Mouse (Mus musculus) embryonic facial prominence, embryonic 11.5 days (tissue): ENCODE measurements around the gene Ubxn11. TPM values are rescaled to one million over a fixed set of nuclear protein-coding genes. Genes with fewer than 3 reads are reported as not detected.

Experiments
- ATAC-seq: fragments of 200-750 bp; cut with Nextera tagmentation; replicated peaks from 2 replicates; pipeline ENCODE4 v1.8.0; 2017; ENCODE audit warnings: low read depth; ENCODE audit not compliant: insufficient number of reproducible peaks, low FRiP score, low TSS enrichment
- DNase-seq: peaks from one replicate; pipeline ENCODE4 v3.0.0-alpha.2; 2015; ENCODE audit warnings: low spot score
- H3K27ac ChIP-seq: fragments of 300-500 bp; sonication (generic); replicated peaks from 2 replicates; pipeline ENCODE4 v1.5.1; 2014; ENCODE audit warnings: mild to moderate bottlenecking, low read depth, low read length, control low read depth
- H3K27me3 ChIP-seq: fragments of 300-500 bp; sonication (generic); 2 replicates; pipeline ENCODE4 v1.6.1; 2014; ENCODE audit warnings: mild to moderate bottlenecking, low read length, moderate library complexity, mixed read lengths; ENCODE audit not compliant: control insufficient read depth, insufficient read depth
- H3K36me3 ChIP-seq: fragments of 300-500 bp; sonication (generic); replicated peaks from 2 replicates; pipeline ENCODE4 v1.6.1; 2014; ENCODE audit warnings: low read depth, mild to moderate bottlenecking, low read length, moderate library complexity, mixed read lengths; ENCODE audit not compliant: control insufficient read depth, insufficient read depth
- H3K4me1 ChIP-seq: fragments of 300-500 bp; sonication (generic); 2 replicates; pipeline ENCODE4 v1.6.1; 2014; ENCODE audit warnings: low read length, mixed read lengths; ENCODE audit not compliant: control insufficient read depth, insufficient read depth
- H3K4me2 ChIP-seq: fragments of 300-500 bp; sonication (generic); 2 replicates; pipeline ENCODE4 v1.6.1; 2014; ENCODE audit warnings: low read depth, mild to moderate bottlenecking, control low read depth, low read length, moderate library complexity
- H3K4me3 ChIP-seq: fragments of 300-500 bp; sonication (generic); 2 replicates; pipeline ENCODE4 v1.5.1; 2014; ENCODE audit warnings: low read depth, low read length, control low read depth
- H3K9ac ChIP-seq: fragments of 300-500 bp; sonication (generic); replicated peaks from 2 replicates; pipeline ENCODE4 v1.6.1; 2014; ENCODE audit warnings: mild to moderate bottlenecking, control low read depth, low read length
- H3K9me3 ChIP-seq: fragments of 300-500 bp; sonication (generic); replicated peaks from 2 replicates; pipeline ENCODE4 v1.6.1; 2016; ENCODE audit warnings: mild to moderate bottlenecking, low read length, inconsistent platforms, mixed read lengths; ENCODE audit not compliant: control insufficient read depth
- WGBS: fragments of 180-500 bp; shearing (Covaris S2); extraction: QIAGEN DNeasy Blood & Tissue Kit; methylation state at CpG from one replicate; pipeline ENCODE4 v1.1.7; 2014; 5-methylcytosine and 5-hydroxymethylcytosine counted together
- polyA plus RNA-seq: library from polyadenylated mRNA; unstranded; fragments of >200 nt; fragmentation: Nextera tagmentation; extraction: Ambion mirVana; gene quantifications from 2 replicates; pipeline ENCODE4 v1.2.1, GENCODE M21; 2014

The Ubxn11 gene
- polyA plus RNA-seq, 1 experiment from 2014 or later = 5.7 TPM

DNA sequence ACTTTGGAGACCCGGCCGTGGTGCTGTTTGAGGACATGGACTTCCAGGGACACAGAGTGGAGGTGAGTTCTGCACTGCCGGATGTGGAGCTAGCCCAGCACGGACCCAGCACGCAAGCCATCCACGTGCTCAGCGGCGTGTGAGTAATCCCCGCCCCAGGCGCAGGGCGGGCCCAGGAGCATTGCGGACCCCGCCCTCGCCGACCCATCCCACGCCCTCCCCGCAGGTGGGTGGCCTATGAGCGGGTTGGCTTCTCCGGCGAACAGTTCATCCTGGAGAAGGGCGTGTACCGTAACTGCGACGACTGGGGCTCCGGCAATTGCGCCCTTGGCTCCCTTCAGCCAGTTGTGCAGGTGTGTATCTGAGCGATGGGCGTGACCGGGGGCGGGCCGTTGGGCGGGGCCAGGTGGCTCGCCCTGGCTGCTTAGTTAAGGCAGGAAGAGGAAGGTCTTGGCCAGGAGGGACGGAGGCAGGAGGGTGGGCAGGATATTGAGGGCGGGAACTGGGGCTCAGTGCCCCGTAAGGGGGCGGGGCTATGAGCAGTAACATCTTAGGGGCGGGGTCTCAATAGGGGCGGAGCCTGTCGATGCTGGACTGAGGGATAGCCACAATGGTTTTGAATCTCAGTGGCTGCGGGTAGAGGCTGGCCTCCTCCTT, 20.5 kb upstream of the Ubxn11 start:
- Histone ChIP-seq H3K27ac (no peak overlapping the region), H3K9ac (peak overlapping the region; percentile 3; the same call in 1 of the 2 replicates), H3K27me3 (peaks cover 2% of the 10 kb centered on the region; the same call in 1 of the 2 replicates), H3K4me1 (no peaks in the 10 kb centered on the region), H3K9me3 (no peaks in the 10 kb centered on the region), H3K4me2 (peak overlapping the region; percentile 65), H3K36me3 (no peaks in the 10 kb centered on the region), H3K4me3 (peak overlapping the region; percentile 41)
- under 1% methylated on average over 41 of the region's 41 CpGs for WGBS
- ATAC-seq (peak; percentile 78), DNase-seq (peak; percentile 85)

DNA sequence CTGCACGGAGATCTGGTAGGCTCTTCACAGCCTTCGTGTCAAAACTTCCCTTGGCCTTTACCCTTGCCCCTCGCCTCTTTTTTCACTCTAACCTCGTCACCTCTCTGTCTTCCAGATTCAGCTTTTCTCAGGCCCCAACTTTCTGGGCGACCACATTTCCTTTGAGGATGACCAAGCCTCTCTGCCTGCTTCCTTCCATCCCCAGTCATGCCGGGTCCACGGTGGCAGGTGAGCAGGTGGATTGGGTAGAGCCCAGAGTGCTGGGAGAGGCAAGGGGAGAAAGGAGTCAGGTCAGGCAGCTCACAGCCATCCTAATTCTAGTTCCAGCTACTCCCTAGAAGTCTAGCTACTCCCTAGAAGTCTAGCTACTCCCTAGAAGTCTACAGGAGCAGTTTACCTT, 19.9 kb upstream of the Ubxn11 start:
- H3K9ac ChIP-seq = 0 out of 2 replicates have a peak overlapping the region, but pooled peaks have one; percentile 32
- no peaks in the 10 kb centered on the region for H3K4me1 ChIP-seq
- peaks cover 2% of the 10 kb centered on the region; the same call in 1 of the 2 replicates for H3K27me3 ChIP-seq
- WGBS = 10% methylated on average over 7 of the region's 7 CpGs
- peak overlapping the region; percentile 65 for H3K4me2 ChIP-seq
- DNase-seq (no peak), ATAC-seq (no peak)
- peak overlapping the region; percentile 41 for H3K4me3 ChIP-seq
- no peaks in the 10 kb centered on the region for H3K36me3 ChIP-seq
- no peak overlapping the region for H3K27ac ChIP-seq
- H3K9me3 ChIP-seq = no peaks in the 10 kb centered on the region

DNA sequence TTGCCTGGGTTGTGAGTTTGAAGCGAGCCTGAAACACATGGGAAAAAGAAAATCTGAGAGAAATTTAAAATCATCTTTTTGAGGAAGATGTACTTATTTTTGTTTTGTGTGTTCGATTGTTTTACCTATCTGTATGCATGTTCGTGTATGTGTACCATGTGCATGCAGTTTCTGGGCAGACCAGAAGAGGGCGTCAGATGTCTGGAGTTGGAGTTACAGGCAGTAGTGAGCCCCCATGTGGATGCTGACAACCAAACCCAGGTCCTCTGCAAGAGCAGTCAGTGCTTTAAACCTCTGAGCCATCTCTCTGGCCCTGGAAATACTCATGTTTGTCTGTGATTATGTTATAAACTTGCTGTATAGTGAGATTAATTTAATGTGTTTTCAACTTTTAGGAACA, 17.4 kb upstream of the Ubxn11 start:
- H3K4me2 ChIP-seq = no peak overlapping the region
- H3K9me3 ChIP-seq = no peaks in the 10 kb centered on the region
- no peaks in the 10 kb centered on the region for H3K36me3 ChIP-seq
- H3K27me3 ChIP-seq = peaks cover 2% of the 10 kb centered on the region; the same call in 1 of the 2 replicates
- 84% methylated on average over 4 of the region's 4 CpGs for WGBS
- no peaks in the 10 kb centered on the region for H3K4me1 ChIP-seq
- H3K27ac ChIP-seq = no peak overlapping the region
- no peak overlapping the region for H3K4me3 ChIP-seq
- ATAC-seq = no peak
- H3K9ac ChIP-seq = no peak overlapping the region
- no peak for DNase-seq

DNA sequence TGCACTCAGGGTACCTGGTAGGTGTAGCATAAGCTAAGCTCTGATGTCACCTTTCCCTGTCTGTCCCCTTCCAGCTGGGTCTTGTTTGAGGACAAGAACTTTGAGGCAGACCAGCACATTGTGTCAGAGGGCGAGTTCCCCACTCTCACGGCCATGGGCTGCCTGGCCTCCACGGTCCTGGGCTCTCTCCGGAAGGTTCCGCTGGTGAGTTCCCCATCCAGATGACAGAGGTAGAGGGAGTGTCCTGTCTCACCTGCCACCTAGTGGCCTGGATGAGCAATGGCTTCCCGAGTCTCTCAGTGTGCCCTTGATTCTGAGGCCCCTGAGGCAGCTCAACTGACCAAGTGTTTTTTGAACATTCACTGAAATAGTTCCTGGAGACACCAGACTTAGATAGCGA, 15.0 kb upstream of the Ubxn11 start:
- no peak overlapping the region for H3K9ac ChIP-seq
- ATAC-seq (peak; percentile 39; the same call in 1 of the 2 replicates), DNase-seq (peak; percentile 71)
- H3K4me2 ChIP-seq = no peak overlapping the region
- H3K4me3 ChIP-seq = no peak overlapping the region
- H3K27ac ChIP-seq = no peak overlapping the region
- no peaks in the 10 kb centered on the region for H3K36me3 ChIP-seq
- WGBS = 28% methylated on average over 7 of the region's 7 CpGs
- H3K4me1 ChIP-seq = no peaks in the 10 kb centered on the region
- no peaks in the 10 kb centered on the region for H3K27me3 ChIP-seq
- no peaks in the 10 kb centered on the region for H3K9me3 ChIP-seq

DNA sequence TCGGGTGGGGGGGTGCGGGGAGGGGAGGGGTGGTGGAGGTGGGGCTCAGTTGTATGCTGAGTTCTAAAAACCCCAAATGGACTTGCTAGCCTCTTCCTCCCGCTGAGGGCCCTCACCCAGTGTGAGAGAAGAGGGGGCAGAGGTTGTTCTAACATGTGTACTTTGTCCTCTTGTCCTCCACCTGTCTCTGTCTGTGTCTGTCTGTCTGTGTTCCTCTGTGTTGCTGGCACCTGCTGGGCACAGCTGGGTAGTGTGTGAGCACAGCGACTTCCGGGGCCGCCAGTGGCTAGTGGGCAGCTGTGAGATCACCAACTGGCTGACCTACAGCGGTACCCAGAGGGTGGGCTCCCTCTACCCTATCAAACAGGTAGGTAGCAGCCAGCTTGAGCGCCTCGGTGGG, 13.3 kb upstream of the Ubxn11 start:
- DNase-seq (no peak), ATAC-seq (no peak)
- no peaks in the 10 kb centered on the region for H3K9me3 ChIP-seq
- H3K27ac ChIP-seq = no peak overlapping the region
- H3K9ac ChIP-seq = no peak overlapping the region
- H3K27me3 ChIP-seq = no peaks in the 10 kb centered on the region
- 84% methylated on average over 9 of the region's 9 CpGs for WGBS
- no peaks in the 10 kb centered on the region for H3K36me3 ChIP-seq
- H3K4me1 ChIP-seq = no peaks in the 10 kb centered on the region
- no peak overlapping the region for H3K4me2 ChIP-seq
- H3K4me3 ChIP-seq = no peak overlapping the region

DNA sequence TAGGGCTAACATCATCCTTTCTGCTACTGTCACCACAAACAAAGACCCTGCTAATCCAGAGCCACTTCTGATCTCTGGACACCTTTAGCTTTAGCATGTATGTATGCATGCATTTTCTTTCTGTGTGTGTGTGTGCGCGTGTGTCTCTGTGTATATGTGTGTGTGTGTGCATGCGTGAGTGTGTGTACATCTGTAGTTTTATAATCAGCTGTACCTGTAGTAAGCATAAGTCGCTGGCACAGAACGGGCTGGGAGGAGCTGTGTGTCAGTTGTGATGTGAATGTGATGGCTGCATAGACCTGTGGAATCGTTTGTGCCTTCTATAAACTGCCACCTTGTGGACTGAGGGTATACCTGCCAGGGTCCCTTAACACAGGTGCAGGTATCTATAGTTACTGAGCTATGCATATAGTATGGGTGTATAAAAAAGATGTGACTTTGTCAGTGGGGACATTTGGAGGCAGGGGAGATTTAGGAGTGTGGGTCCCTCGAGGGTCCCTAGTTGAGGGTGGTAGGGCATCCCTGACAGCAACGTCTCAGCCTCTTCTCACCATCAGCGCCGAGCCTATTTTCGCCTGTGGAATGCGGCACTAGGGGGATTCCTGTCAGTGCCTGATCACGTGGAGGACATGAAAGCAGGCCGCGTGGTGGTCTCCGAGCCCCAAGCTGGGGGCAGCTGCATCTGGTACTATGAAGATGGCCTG, 11.7 kb upstream of the Ubxn11 start:
- Histone ChIP-seq H3K9me3 (no peaks in the 10 kb centered on the region), H3K36me3 (no peaks in the 10 kb centered on the region), H3K27ac (no peak overlapping the region), H3K27me3 (no peaks in the 10 kb centered on the region), H3K4me1 (no peaks in the 10 kb centered on the region), H3K4me2 (no peak overlapping the region), H3K4me3 (no peak overlapping the region), H3K9ac (no peak overlapping the region)
- no peak for DNase-seq
- 82% methylated on average over 16 of the region's 16 CpGs for WGBS
- no peak for ATAC-seq

DNA sequence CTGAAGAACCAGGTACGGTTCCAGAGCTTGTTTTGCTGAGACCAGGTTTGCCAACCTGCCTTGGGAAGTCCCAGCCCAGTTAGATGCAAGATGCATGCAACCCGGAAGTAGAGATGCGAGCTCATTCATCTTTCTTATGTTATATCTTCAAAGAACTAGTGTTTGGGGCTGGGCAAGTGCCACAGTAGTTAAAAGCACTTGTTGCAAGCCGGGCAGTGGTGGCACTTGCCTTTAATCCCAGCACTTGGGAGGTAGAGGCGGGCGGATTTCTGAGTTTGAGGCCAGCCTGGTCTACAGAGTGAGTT, 11.2 kb upstream of the Ubxn11 start:
- no peak overlapping the region for H3K4me3 ChIP-seq
- H3K9ac ChIP-seq = no peak overlapping the region
- no peak for ATAC-seq
- no peak overlapping the region for H3K27ac ChIP-seq
- no peaks in the 10 kb centered on the region for H3K9me3 ChIP-seq
- DNase-seq = no peak
- no peak overlapping the region for H3K4me2 ChIP-seq
- no peaks in the 10 kb centered on the region for H3K4me1 ChIP-seq
- no peaks in the 10 kb centered on the region for H3K36me3 ChIP-seq
- 85% methylated on average over 6 of the region's 6 CpGs for WGBS
- no peaks in the 10 kb centered on the region for H3K27me3 ChIP-seq
